Mouse (Mus musculus): ENCODE measurements around the gene Arhgef16.

- no peak for TF ChIP-seq ZC3H11A (IDR thresholded peaks at IDR 0.05; ENCODE audit: borderline replicate concordance, low read depth, low read length)
- no peak for TF ChIP-seq ZNF384 (IDR thresholded peaks at IDR 0.05; ENCODE audit: low read depth, low read length)
These were observed 52.2 kb downstream of the Arhgef16 start for GRCm38 (mm10) chr4:154249316-154249715.
